In the genomic region with DNA sequence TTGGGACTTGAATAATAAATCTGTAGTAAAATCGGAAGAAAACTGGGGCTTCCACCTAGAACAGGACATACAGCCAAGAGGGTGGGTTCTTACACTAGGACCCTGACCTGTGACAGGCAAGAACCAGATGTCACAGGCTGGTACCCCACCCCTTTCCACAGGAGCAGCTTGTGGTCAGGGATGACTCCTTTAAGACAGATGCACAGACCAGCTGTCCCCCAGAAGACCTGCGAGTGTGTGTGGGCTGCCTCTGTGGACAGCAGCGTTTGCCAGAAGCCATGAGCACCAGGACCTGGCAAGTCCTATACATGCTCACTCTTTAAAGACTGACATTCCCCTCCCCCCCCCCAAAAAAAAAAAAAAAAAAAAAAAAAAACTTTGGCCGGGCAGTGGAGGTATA, we compare ENCODE assay signal across 25 mouse cellular contexts.
"Had no signal": no experiment of that assay in that cellular context is flagged by ENCODE, and none has a peak within 500 bp of the region (broad histone marks: within the 10 kb centered on the region; RNA-seq: fewer than 3 reads in every experiment).

No protein-coding gene starts in this region.

- DNase-seq: cerebellum, adult 2 months; cerebellum, adult 8-10 months; cerebellum, adult 9-10 months; cerebellum, adult 9-11 months; cerebellum, postnatal 10 days; cerebellum, postnatal 14 days; cerebellum, postnatal 25 days; cerebellum, postnatal 36 days; embryo, embryonic 11 days; forebrain, postnatal 0 days; gastrocnemius, postnatal 10 days; gastrocnemius, postnatal 14 days; gastrocnemius, postnatal 25 days; gastrocnemius, postnatal 36 days; heart, adult 18-20 months; heart, adult 2 months had no signal

- H3K4me2 ChIP-seq: embryonic facial prominence, embryonic 12.5 days; embryonic facial prominence, embryonic 13.5 days; embryonic facial prominence, embryonic 15.5 days; forebrain, embryonic 12.5 days; forebrain, embryonic 13.5 days; forebrain, embryonic 15.5 days had no signal

- H3K9me3 ChIP-seq: embryonic facial prominence, embryonic 12.5 days; embryonic facial prominence, embryonic 13.5 days; embryonic facial prominence, embryonic 15.5 days; forebrain, embryonic 13.5 days; forebrain, embryonic 15.5 days had no signal

- H3K27ac ChIP-seq: embryonic facial prominence, embryonic 10.5 days; embryonic facial prominence, embryonic 12.5 days; embryonic facial prominence, embryonic 13.5 days; embryonic facial prominence, embryonic 15.5 days; forebrain, embryonic 10.5 days; forebrain, embryonic 12.5 days; forebrain, embryonic 13.5 days; forebrain, embryonic 15.5 days; heart, adult 2 months had no signal

- H3K4me3 ChIP-seq: embryonic facial prominence, embryonic 10.5 days; embryonic facial prominence, embryonic 12.5 days; embryonic facial prominence, embryonic 13.5 days; embryonic facial prominence, embryonic 15.5 days; erythroblast, embryonic 14.5 days; forebrain, embryonic 10.5 days; forebrain, embryonic 12.5 days; forebrain, embryonic 13.5 days; forebrain, embryonic 15.5 days; heart, adult 2 months had no signal

- H3K27me3 ChIP-seq: embryonic facial prominence, embryonic 12.5 days; embryonic facial prominence, embryonic 13.5 days; embryonic facial prominence, embryonic 15.5 days; forebrain, embryonic 12.5 days; forebrain, embryonic 13.5 days; forebrain, embryonic 15.5 days had no signal
